Mouse (Mus musculus) c-Kit-positive CD71-positive TER-119-negative erythroid progenitor cells, embryonic 14.5 days (primary cell): ENCODE measurements around the gene Kalrn.
"Not testable (repeated sequence)": the region's sequence is repeated elsewhere in the genome, so short reads cannot be mapped to it uniquely, and the experiment has no call there.

Experiments used
- DNase-seq: peaks from one replicate; pipeline ENCODE4 v3.0.0-alpha.2; 2013; ENCODE audit warnings: low read depth

Gene Kalrn

DNA sequence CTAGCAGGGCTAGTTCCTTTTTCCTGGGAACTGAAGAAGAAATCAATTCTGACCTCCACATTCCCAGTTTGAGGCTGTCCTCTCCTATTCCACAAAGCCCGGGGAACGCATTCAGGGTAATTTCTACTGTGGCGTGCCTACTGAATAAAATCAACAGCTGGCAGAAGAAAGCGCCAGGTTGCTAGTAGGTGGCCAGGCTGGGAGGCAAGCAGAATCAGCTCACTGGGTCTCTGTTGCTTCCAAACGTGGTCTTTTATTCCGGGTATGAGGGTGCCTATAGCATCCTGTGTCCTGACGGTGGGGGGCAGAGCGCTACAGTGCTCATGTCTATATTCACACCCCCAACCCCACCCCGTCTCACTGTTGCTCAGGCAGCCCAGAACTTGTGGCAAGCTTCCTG, 460.2 kb downstream of the Kalrn start:
- DNase-seq: no peak

DNA sequence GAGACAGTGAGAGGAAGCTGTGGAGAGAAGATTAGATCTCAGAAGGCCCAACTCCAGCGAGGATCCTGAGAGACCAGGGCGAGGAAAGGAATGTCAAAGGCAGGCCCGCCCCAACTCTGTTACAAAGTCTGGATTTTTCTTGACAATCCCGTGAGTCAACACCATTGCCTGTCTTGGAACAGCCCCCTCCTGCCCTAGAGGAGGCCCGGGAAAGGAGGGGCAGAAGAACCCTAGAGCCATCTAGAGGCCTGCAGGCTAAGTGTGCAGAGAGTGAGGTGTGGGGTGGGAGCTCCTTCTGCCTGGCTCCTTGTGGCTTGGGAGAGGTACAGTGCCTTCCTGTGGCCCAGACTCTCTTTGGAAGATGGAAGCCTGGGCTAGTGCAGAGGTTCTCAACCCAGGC, 460.8 kb downstream of the Kalrn start:
- DNase-seq: no peak

DNA sequence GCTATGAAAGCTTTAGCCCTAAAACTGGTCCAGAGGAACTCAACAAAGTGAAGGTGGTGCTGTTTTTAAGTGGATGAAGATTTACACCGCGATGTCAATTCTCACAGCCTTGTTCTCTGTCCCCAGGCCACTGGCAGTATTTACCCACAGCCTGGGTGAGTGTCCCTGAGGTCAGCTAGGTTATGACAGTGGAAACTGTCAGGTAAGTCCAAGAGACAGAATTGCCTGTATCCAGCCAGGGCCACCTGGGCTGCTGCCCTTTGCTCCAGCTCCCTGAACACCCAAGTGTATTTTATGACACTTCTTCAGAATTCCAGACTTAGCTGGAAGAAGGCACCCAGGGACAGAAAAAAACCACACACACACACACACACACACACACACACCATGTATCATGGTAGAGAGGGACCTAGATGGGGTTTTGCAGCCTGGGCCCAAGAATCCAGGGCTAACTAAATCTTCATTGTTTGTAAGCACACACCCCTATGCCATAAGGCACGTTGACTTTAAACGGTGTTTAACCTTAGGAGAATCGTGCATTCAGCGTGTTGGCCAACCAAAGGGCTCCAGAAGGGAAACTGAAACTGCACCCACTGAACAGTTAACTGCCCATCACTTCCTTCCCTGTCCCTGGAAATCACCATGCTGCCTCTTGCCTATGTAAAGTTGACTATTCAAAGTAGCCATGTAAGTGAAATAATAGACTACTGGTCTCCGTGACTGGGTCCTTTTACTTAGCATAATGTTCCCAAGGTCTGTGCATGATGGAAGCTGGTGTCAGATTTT, 462.3 kb downstream of the Kalrn start:
- DNase-seq: no peak

DNA sequence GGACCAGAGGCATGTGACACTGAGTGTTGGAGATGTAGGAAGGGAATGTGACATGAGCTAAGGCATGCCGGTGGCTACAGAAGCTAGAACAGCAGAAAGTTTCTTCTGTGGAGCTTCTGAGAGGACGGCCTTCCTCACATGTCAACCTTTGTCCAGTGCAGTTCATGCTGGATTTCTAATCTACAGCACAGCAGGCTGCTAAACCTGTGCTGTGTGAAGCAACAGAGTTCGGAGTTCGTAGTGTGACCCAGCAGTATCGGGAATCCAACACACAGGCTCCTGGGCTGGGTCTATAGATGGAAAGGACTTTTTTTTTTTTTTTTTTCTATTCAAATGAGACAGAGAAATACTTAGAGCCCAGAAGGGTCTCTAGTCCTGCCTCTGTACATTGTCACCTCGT, 468.9 kb downstream of the Kalrn start:
- DNase-seq: no peak

DNA sequence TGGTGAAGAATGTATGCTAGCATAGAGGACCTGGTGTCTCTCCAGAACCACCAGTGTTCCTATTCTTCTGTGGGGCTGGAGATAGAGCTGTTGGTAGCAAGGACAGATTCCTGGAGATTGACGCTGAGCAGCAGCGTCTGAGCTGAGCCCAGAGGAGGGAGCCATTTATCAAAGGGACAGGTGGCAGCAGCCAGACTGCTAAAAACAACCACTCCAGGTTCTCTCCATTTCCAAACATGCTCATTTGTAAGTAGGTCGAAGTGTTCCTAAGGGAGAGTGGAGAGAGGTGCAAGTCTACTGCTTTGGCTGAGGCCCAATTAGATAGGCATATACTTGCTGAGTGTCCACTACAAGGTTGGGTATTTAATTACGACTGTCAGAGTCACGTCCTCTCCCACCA, 470.6 kb downstream of the Kalrn start:
- no peak for DNase-seq

DNA sequence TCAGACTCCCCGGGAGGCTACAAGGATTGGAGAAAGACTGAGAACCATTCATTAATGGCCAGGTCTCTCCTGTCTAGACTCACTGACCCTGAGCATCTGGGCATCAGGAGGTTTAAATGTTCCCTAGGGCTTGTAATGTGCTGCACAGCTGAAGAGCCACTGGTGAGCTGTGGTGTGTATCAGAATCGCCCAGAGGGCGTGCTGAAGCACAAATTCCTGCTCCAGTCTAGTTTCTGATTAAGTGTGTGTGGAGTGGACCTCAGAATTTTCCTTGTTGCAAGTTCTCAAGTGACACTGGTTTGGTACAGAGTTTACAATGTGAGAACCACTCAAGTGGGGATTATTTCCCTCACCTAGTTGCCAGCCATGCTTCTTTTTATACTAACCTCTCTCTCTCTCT, 473.5 kb downstream of the Kalrn start:
- no peak for DNase-seq

DNA sequence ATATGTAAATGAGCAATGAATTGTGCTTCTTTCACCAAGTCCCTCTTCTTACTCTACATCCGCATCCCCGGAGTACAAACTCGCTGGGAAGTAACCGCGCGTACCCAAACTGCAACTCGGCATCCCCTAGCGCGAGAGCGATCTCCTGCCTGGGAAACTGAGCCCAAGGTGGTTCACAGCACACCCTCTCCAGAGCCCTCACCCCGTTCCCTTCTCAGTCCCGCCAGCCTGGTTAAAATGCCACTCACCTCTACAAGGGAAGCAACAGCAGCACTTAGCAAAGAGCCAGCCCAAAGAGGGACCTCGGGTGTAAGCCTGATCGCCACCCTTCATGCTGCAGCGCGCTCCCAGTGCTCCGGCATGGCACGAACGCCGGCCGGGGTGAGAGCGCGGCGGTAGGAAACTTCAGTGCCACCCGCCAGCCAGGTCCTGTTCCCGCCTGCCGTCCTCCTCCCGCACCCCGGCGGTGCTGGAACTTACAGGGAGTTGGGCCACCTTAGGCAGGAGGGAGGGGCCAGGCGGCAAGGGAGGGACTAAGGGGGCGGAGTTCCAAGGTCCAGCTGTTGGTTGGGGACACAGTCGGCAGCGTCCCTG, 477.7 kb downstream of the Kalrn start:
- DNase-seq: peak; percentile 34

DNA sequence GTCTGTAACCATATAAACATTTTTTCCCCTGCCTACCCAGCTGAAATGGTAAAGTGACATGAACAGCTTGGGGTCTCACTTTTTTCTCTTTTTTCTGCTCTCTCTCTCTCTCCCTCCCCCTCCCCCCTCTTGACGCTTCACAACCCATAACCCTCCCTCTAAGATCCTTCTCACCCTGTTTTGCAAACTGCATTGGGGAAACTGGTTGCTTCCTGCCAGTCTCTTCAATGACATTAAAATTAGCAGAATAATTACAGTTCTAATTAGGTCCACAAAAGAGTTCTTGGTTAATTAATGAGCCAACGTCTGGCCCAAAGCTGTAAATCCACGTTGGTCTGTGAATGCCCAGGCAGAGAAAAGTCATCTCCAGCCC, 478.3 kb downstream of the Kalrn start:
- DNase-seq: no peak

DNA sequence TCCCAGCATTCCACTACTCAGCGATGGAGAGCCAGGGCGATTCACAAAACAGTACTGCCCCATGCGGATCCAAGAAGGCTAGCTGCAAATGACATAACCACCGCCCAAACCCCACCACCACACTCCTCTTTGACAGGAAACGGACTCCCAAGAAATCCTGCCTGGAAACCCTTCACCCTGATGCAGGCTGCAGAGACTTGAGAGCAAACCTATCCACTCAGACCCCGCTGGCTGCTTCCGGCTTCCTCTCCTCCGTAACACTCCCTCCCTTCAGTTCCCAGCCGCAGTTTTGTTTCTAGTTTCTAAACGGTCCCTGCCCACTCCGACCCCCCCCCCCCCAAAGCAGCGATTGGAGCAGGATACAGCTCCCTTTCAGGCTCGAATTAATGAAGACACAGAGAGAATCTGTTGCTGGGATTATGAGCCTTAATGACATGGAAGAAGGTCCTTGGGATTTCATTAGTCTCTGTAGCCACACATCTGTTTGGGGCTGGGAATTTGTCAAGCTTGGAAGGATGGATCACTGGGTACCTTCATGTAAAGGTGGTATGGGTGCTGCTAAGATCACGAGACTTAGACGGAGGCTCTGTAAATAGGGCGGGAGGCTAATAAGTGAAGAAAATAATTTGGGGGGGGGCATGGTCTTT, 478.8 kb downstream of the Kalrn start:
- DNase-seq: no peak

DNA sequence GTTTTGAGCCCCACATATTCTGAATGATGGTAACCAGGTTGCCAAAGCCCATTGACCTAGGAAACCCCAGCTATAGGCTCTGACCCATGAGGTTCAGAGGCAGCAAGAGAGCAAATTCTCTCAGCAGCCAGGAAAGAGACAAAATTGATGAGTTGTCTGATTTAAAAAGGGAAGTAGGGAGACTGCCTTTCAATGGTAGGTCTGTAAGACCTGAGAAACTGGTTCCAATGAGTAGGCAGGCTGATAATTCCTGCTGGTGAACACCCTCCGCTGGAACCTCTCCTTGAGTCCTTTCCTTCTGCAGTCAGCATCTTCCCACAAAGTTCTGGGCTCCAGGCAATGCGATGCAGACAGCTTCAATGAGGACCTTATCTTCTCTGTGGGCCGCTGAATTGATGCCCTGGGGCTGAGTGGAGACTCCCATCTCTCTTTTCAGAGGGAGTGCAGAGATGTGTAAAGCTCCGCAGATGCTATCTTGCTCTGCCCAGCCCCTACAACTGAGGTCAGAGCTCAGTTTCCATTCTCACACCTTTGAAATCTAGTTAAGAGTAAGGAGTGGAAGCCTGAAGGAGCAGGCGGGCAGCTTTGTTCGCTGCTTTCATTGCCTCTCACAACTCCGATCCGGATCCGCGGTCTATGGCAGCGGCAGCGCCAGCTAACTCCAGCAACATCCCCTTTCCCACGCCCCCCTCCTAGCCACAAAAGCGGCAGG, 479.4 kb downstream of the Kalrn start:
- DNase-seq: no peak

DNA sequence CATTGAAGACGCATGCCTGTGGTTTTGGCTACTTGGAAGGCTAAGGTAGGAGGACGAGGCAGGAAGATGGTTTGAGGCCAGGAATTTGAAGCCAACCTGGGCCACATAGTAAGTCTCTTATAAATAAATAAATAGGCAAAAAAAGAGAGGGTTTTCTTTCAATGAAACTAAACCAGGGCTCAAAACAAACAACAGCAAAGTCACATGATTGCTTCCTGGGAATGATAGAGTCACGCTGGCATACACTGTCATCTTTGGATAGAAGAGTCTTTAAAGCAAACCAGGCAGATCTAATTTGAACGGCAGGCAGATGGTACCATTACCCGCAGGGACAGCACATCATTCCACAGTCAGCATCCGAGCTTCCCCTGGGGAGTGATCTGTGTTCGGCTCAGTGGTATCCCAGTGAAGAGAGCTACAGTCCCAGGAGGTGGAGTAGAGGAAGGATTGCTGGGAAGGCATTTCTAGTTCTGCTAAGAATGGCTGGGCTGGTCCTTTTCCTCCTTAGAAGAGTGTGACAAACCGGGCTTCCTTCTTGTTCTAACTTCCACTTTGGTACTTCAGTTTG, 483.7 kb downstream of the Kalrn start:
- DNase-seq: no peak

DNA sequence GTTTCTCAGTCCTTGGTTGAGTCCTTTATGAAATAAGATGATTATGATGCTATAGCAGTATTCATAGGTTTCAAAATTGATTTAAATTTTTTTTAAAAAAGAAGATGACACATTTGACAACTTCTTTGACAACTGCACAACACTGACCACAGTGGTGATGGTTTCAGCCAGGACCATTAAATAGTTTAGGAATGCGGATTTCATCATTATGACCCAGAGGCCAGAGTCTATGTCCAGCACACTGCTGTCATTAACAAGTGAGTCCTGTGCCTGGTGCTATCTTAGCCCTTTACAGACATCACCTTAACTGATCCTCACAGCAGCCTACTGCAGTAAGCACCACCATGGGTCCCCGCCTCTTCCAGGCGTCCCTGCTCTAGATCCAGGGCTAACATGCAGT, 484.3 kb downstream of the Kalrn start:
- no peak for DNase-seq

DNA sequence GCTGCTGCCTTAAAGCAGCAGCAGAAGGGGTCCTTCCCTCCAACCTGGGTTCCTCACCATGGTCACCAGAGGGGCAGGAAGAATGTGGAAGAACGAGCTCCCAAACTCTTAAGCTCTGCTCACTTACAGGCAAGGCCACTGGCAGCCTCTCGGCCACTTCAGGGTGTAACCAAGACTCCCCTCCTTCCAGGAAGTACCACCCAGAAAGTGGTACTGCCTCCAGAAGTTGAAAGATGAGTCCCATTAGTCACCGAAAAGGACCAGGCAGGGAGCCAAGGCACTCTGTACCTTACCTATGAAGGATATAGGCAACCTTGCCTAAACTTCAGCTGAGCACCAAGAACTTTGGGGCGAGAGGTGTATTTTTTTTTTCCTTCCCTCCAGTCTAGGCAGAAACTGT, 485.0 kb downstream of the Kalrn start:
- DNase-seq: no peak

DNA sequence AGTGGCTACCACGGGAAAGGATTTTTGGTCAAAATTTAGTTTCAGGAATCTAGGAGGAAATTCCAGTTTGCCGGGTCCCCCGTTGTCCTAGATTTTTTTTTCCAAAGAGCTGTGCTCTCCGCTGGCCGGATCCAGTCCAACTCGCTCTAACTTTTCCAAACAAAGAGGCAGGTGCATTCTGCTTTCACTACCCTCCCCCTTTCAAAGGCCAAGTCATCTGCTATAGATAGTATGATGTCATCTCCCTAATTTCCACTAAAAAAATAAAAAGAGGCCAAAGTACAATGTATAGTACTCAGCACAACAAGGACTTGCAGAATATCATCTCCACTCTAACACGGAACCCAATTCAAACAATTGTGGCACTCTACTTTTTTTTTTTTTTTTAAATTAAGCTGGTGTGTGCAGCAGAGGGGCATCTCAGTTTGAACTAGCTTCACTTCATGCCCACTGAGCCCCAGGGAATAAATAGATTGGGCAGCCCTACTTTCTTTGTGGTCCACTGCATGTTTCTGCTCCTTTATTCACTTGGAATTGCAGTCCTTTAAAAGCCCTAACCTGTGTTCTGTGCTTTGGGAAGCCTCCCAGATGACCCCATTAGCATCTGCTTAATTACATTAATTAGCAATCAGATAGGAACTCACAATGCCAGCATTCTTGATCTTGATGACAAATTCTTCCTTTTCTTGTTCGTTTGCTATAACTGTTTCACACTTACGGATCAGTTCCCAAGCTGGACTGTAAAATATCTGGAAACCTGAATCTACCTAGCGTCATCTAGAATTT, 489.0 kb downstream of the Kalrn start:
- DNase-seq: no peak

DNA sequence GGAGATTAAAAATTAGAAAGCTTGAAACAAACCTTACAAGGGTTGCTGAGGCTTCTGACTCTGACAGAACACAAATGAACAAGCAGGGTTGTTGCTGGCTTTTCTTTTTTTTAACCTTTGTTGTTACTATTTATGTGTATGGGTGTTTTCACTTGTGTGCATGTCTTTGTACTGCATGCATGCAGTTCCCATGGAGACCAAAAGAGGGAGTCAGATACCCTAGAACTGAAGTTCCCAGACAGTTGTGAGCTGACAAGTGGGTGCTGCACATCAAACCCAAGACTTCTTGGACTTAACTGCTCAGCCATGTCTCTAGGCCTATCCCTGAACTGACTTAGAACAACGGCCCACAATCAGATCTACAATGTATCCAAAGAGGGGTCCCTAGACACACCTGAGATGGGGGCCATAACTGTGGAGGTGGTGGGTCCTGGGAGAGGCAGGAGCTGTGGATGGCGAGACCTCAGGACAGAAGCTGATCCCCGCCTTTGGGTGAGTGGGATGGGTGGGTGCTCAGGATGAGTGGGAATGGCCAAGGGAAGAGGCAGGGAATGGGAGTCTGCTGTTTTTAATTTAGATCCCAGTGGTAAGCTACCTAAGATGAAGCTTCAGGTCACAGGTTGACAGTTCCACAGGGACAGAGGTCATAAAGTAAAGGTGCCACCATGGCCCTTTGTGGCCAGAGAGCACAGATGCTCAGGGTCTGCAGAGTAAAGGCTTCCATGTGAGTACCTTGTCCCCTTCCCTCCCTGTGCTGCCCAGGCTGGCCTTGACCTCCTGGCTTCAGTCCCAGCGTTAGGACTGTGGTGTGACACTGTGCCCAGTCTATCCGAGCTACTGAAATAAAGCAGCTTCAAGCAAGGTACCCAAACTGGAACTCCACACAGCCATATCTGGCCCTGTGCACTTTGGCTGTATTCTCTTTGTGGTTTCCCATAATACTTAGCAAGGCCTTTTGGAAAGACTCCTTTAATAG, 490.6 kb downstream of the Kalrn start:
- no peak for DNase-seq

DNA sequence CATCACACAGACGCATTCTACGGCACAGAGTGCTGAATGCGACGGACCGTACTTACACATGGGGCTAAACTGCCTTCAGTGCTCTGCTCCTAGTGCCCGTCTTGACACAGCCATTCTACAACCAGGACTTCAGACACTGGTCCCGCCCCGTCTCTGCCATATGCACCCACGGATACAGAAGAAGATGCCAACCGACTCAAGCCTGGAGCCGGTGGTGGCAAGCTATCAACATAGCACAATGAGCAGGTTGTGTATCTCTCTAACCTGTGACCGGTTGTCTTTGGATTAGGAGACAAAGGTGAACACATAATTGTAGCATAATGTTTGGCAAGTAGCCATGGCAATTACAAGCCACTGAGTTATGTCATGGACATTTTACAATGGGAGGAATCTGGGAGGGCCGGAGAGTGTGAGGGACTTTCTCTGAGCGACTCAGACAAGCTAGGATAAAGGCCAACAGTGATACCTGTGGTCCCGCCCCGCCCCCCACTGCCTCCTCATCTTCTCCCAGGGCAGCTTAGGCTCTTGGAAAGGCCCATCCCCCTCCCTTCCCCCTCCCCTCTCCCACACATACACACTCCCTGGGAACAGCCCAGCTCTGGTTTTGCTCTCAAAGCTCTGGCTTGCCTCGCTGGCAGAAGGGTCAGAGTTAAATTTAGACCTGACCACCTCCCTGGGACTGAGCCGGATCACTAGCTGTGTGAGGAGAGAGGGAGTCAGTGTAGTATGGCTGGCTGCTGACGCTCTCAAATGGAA, 491.5 kb downstream of the Kalrn start:
- no peak for DNase-seq

DNA sequence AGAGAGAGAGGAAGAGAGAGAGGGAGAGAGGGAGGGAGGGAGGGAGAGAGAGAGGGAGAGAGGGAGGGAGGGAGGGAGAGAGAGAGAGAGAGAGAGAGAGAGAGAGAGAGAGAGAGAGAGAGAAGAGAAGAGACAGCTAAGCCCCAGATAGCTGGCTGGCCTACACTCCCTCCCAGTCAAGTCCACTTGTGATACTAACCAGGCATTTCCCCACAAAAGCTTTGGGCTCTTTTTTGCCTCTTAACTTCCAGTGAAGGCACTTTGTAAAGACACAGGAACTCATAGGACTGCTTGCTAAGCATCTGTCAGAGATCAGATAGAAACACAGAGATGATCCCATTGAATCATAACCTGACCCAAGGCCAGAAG, 492.0 kb downstream of the Kalrn start:
- DNase-seq: not testable (repeated sequence)

DNA sequence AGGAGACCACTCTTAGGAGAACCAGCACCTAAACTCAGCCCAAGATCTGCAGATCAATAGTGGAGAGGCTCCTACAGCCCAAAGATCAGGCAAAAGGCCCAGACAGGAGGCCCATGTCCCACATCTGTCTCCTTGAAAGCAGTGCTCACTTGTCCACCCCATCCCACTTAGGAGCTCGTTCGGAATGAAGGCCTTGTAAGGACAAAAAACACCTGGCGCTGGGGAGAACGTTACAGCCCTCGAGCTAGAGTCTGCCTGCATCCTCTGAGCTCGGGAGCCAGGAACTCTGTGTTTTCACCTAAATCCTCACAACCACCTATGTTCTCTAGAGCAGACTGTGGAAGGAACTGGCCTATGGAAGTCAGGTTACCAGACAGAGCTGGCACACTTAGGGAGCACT, 492.5 kb downstream of the Kalrn start:
- DNase-seq: no peak

DNA sequence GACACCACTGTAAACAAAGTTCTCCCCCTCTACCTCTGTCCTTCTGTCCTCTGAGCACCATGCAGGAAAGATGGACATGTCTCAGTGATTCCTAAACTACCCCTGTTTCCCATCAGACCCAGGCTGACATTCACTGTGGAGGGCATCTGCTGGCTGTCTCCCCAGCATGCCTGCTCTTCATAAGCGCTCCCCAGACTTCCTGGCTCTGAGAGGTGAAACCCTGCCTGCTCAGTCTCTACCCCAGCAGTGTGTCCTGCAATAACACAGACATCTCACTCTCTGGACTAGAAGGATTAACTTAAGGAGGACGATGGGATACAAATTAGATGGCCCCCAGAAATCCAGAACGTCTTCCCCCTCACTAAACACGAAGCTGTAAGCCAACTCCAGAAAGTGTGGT, 493.8 kb downstream of the Kalrn start:
- no peak for DNase-seq

DNA sequence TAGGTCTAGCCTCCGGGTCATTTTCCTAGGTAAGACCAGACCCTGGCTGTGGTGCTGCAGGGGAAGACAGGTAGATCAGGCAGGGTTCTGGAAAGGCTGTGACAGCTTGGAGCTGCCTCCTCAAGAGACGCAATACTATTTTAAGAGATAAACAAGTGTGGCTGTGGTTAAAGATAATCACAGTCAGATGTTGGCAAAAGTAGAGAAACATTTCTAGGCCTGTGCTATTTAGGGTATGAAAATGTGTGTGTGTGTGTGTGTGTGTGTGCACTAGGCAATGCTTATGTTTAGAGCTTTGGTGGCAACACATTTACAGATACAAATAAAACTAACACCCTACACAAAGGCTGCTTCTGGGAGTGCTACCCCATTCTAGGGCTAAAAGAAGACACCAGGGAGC, 494.6 kb downstream of the Kalrn start:
- DNase-seq: no peak
